Mouse (Mus musculus) neural tube, embryonic 13.5 days (tissue): ENCODE results near the gene Pigb. TPM values are rescaled to one million over a fixed set of nuclear protein-coding genes. Genes with fewer than 3 reads are reported as not detected.
"Not testable (repeated sequence)": the region's sequence is repeated elsewhere in the genome, so short reads cannot be mapped to it uniquely, and the experiment has no call there.

Experiments used
- ATAC-seq: fragments of 200-750 bp; cut with Nextera tagmentation; 2 replicates; pipeline ENCODE4 v1.8.0; 2017; ENCODE audit warnings: low read depth, mild to moderate bottlenecking, moderate TSS enrichment, moderate library complexity
- H3K27ac ChIP-seq: fragments of 300-500 bp; sonication (generic); replicated peaks from 2 replicates; pipeline ENCODE4 v1.5.1; 2015; ENCODE audit warnings: moderate library complexity, mild to moderate bottlenecking, inconsistent platforms
- H3K27me3 ChIP-seq: fragments of 300-500 bp; sonication (generic); 2 replicates; pipeline ENCODE4 v1.6.1; 2015; ENCODE audit warnings: mild to moderate bottlenecking, inconsistent platforms
- H3K36me3 ChIP-seq: fragments of 300-500 bp; sonication (generic); 2 replicates; pipeline ENCODE4 v1.6.1; 2015; ENCODE audit warnings: mild to moderate bottlenecking, inconsistent platforms
- H3K4me1 ChIP-seq: fragments of 300-500 bp; sonication (generic); replicated peaks from 2 replicates; pipeline ENCODE4 v1.6.1; 2015; ENCODE audit warnings: inconsistent platforms
- H3K4me2 ChIP-seq: fragments of 300-500 bp; sonication (generic); 2 replicates; pipeline ENCODE4 v1.6.1; 2015; ENCODE audit warnings: inconsistent platforms, mild to moderate bottlenecking, moderate library complexity
- H3K4me3 ChIP-seq: fragments of 300-500 bp; sonication (generic); 2 replicates; pipeline ENCODE4 v1.5.1; 2015; ENCODE audit warnings: mild to moderate bottlenecking, inconsistent platforms
- H3K9ac ChIP-seq: fragments of 300-500 bp; sonication (generic); 2 replicates; pipeline ENCODE4 v1.6.1; 2015; ENCODE audit warnings: moderate library complexity, mild to moderate bottlenecking, inconsistent platforms
- H3K9me3 ChIP-seq: fragments of 300-500 bp; sonication (generic); 2 replicates; pipeline ENCODE4 v1.6.1; 2016; ENCODE audit warnings: inconsistent platforms
- WGBS: fragments of 180-500 bp; shearing (Covaris S2); methylation state at CpG from one replicate; pipeline ENCODE4 v1.1.7; 2015; 5-methylcytosine and 5-hydroxymethylcytosine counted together
- polyA plus RNA-seq: library from polyadenylated mRNA; unstranded; fragments of >200 nt; fragmentation: Nextera tagmentation; extraction: Ambion mirVana; gene quantifications from 2 replicates; pipeline ENCODE4 v1.2.1, GENCODE M21; 2015

The Pigb gene
- polyA plus RNA-seq, result 11.3 and 13.3 TPM in 2 replicates

- H3K4me1 ChIP-seq, result peaks cover 32% of the 10 kb centered on the region
- H3K9ac ChIP-seq, result peak within 1 kb of the TSS; percentile 86
- no peak for ATAC-seq
- peak within 1 kb of the TSS; percentile 86 for H3K4me2 ChIP-seq
- H3K27ac ChIP-seq, result peak within 1 kb of the TSS; percentile 85
- 0 out of 2 replicates have a peak, but pooled peaks cover 4% of the 10 kb centered on the region for H3K36me3 ChIP-seq
- 32% methylated on average over 6 of the region's 6 CpGs for WGBS
- no peaks in the 10 kb centered on the region for H3K9me3 ChIP-seq
- no peaks in the 10 kb centered on the region for H3K27me3 ChIP-seq
- peak within 1 kb of the TSS; percentile 80 for H3K4me3 ChIP-seq
Measured at GRCm38 (mm10) chr9:73040080-73040479, at the start of gene Pigb. TSS of gene Pigb (minus strand) at chr9:73040378.

- H3K36me3 ChIP-seq, result no peaks in the 10 kb centered on the region
- H3K27me3 ChIP-seq, result peaks cover 5% of the 10 kb centered on the region; the same call in 1 of the 2 replicates
- no peaks in the 10 kb centered on the region for H3K4me1 ChIP-seq
- no peak overlapping the region for H3K9ac ChIP-seq
- no peak overlapping the region for H3K27ac ChIP-seq
- 75% methylated on average over 16 of the region's 16 CpGs for WGBS
- no peak overlapping the region for H3K4me3 ChIP-seq
- H3K9me3 ChIP-seq, result no peaks in the 10 kb centered on the region
- H3K4me2 ChIP-seq, result no peak overlapping the region
- ATAC-seq, result no peak
Measured at GRCm38 (mm10) chr9:73089222-73089920, 49.2 kb upstream of the Pigb start.

- H3K9ac ChIP-seq, result no peak overlapping the region
- no peak overlapping the region for H3K4me2 ChIP-seq
- WGBS, result 78% methylated on average over 5 of the region's 5 CpGs
- no peak overlapping the region for H3K27ac ChIP-seq
- no peaks in the 10 kb centered on the region for H3K9me3 ChIP-seq
- H3K4me3 ChIP-seq, result no peak overlapping the region
- peaks cover under 1% of the 10 kb centered on the region; the same call in 1 of the 2 replicates for H3K27me3 ChIP-seq
- no peak for ATAC-seq
- H3K4me1 ChIP-seq, result no peaks in the 10 kb centered on the region
- no peaks in the 10 kb centered on the region for H3K36me3 ChIP-seq
Measured at GRCm38 (mm10) chr9:73087581-73087980, 47.4 kb upstream of the Pigb start.

- 58% methylated on average over 8 of the region's 8 CpGs for WGBS
- H3K9me3 ChIP-seq, result no peaks in the 10 kb centered on the region
- no peak overlapping the region for H3K27ac ChIP-seq
- no peak for ATAC-seq
- H3K36me3 ChIP-seq, result no peaks in the 10 kb centered on the region
- no peak overlapping the region for H3K9ac ChIP-seq
- H3K27me3 ChIP-seq, result no peaks in the 10 kb centered on the region
- H3K4me2 ChIP-seq, result no peak overlapping the region
- no peaks in the 10 kb centered on the region for H3K4me1 ChIP-seq
- no peak overlapping the region for H3K4me3 ChIP-seq
Measured at GRCm38 (mm10) chr9:73087121-73087520, 46.9 kb upstream of the Pigb start.

- ATAC-seq, result no peak
- no peak overlapping the region for H3K9ac ChIP-seq
- H3K4me3 ChIP-seq, result no peak overlapping the region
- no peaks in the 10 kb centered on the region for H3K9me3 ChIP-seq
- no peak overlapping the region for H3K27ac ChIP-seq
- 83% methylated on average over 6 of the region's 6 CpGs for WGBS
- no peak overlapping the region for H3K4me2 ChIP-seq
- H3K36me3 ChIP-seq, result no peaks in the 10 kb centered on the region
- no peaks in the 10 kb centered on the region for H3K4me1 ChIP-seq
- no peaks in the 10 kb centered on the region for H3K27me3 ChIP-seq
Measured at GRCm38 (mm10) chr9:73085845-73086244, 45.7 kb upstream of the Pigb start.

GRCm38 (mm10) chr9:73083956-73084355, 43.8 kb upstream of the Pigb start:
- Histone ChIP-seq H3K9ac (no peak overlapping the region), H3K27ac (no peak overlapping the region)
- WGBS, result 73% methylated on average over 6 of the region's 6 CpGs

GRCm38 (mm10) chr9:73082291-73083000, 42.3 kb upstream of the Pigb start:
- Histone ChIP-seq H3K4me3 (no peak overlapping the region), H3K9ac (no peak overlapping the region), H3K9me3 (no peaks in the 10 kb centered on the region), H3K27me3 (no peaks in the 10 kb centered on the region), H3K4me1 (no peaks in the 10 kb centered on the region), H3K4me2 (no peak overlapping the region), H3K27ac (no peak overlapping the region), H3K36me3 (no peaks in the 10 kb centered on the region)
- WGBS, result 83% methylated on average over 8 of the region's 8 CpGs
- no peak for ATAC-seq

More at GRCm38 (mm10) chr9:73083956-73084355, 43.8 kb upstream of the Pigb start:
- no peak overlapping the region for H3K4me2 ChIP-seq
- H3K9me3 ChIP-seq, result no peaks in the 10 kb centered on the region
- ATAC-seq, result no peak
- no peak overlapping the region for H3K4me3 ChIP-seq
- H3K27me3 ChIP-seq, result no peaks in the 10 kb centered on the region
- H3K4me1 ChIP-seq, result no peaks in the 10 kb centered on the region
- no peaks in the 10 kb centered on the region for H3K36me3 ChIP-seq

GRCm38 (mm10) chr9:73079801-73080325, 39.7 kb upstream of the Pigb start:
- no peak overlapping the region for H3K9ac ChIP-seq
- WGBS, result 32% methylated on average over 7 of the region's 7 CpGs
- H3K9me3 ChIP-seq, result no peaks in the 10 kb centered on the region

GRCm38 (mm10) chr9:73079349-73079748, 39.2 kb upstream of the Pigb start:
- 88% methylated on average over 11 of the region's 12 CpGs for WGBS
- not testable (repeated sequence) for H3K4me2 ChIP-seq, H3K9me3 ChIP-seq, ATAC-seq, H3K4me1 ChIP-seq, H3K27me3 ChIP-seq, H3K36me3 ChIP-seq, H3K4me3 ChIP-seq, H3K27ac ChIP-seq, H3K9ac ChIP-seq

More at GRCm38 (mm10) chr9:73079801-73080325, 39.7 kb upstream of the Pigb start:
- H3K27me3 ChIP-seq, result no peaks in the 10 kb centered on the region
- H3K27ac ChIP-seq, result no peak overlapping the region
- H3K4me3 ChIP-seq, result no peak overlapping the region
- H3K36me3 ChIP-seq, result no peaks in the 10 kb centered on the region
- H3K4me1 ChIP-seq, result no peaks in the 10 kb centered on the region
- no peak for ATAC-seq
- H3K4me2 ChIP-seq, result no peak overlapping the region

GRCm38 (mm10) chr9:73073169-73073568, 33.0 kb upstream of the Pigb start:
- H3K9ac ChIP-seq, result no peak overlapping the region
- no peak overlapping the region for H3K4me3 ChIP-seq
- H3K9me3 ChIP-seq, result no peaks in the 10 kb centered on the region
- H3K27me3 ChIP-seq, result no peaks in the 10 kb centered on the region
- no peak overlapping the region for H3K27ac ChIP-seq
- peaks cover 6% of the 10 kb centered on the region for H3K4me1 ChIP-seq
- WGBS, result over 99% methylated on average over 5 of the region's 5 CpGs
- no peaks in the 10 kb centered on the region for H3K36me3 ChIP-seq
- ATAC-seq, result no peak
- H3K4me2 ChIP-seq, result no peak overlapping the region

- H3K4me1 ChIP-seq, result peaks cover 13% of the 10 kb centered on the region
- WGBS, result 83% methylated on average over 8 of the region's 8 CpGs
- H3K36me3 ChIP-seq, result no peaks in the 10 kb centered on the region
- H3K27me3 ChIP-seq, result no peaks in the 10 kb centered on the region
- no peak overlapping the region for H3K27ac ChIP-seq
- ATAC-seq, result no peak
- H3K4me2 ChIP-seq, result no peak overlapping the region
- no peaks in the 10 kb centered on the region for H3K9me3 ChIP-seq
- no peak overlapping the region for H3K9ac ChIP-seq
- H3K4me3 ChIP-seq, result no peak overlapping the region
Measured at GRCm38 (mm10) chr9:73072426-73072825, 32.2 kb upstream of the Pigb start.

GRCm38 (mm10) chr9:73070971-73071659, 30.9 kb upstream of the Pigb start:
- H3K9ac ChIP-seq, result no peak overlapping the region
- no peak overlapping the region for H3K4me2 ChIP-seq
- H3K27me3 ChIP-seq, result no peaks in the 10 kb centered on the region
- H3K36me3 ChIP-seq, result no peaks in the 10 kb centered on the region
- ATAC-seq, result no peak
- peaks cover 22% of the 10 kb centered on the region for H3K4me1 ChIP-seq
- H3K27ac ChIP-seq, result no peak overlapping the region
- H3K4me3 ChIP-seq, result no peak overlapping the region
- no peaks in the 10 kb centered on the region for H3K9me3 ChIP-seq
- WGBS, result 74% methylated on average over 10 of the region's 10 CpGs
